Mouse (Mus musculus): ENCODE results near the gene Spdl1.

Gene Spdl1

GRCm38 (mm10) chr11:34833318-34834086, at the start of gene Spdl1:
TSS of gene Spdl1 (minus strand) at chr11:34833641.
- peak; percentile 93 to 95 for DNase-seq (ENCODE audit: low spot score in 2 of 2)

- DNase-seq (ENCODE audit: low spot score in 2 of 2): no peak
Observed at GRCm38 (mm10) chr11:34881528-34881927, 48.1 kb upstream of the Spdl1 start.

- DNase-seq (ENCODE audit: low spot score in 2 of 2): no peak
Observed at GRCm38 (mm10) chr11:34879678-34880077, 46.2 kb upstream of the Spdl1 start.

GRCm38 (mm10) chr11:34873861-34874260, 40.4 kb upstream of the Spdl1 start:
- no peak for DNase-seq (ENCODE audit: low spot score in 2 of 2)

- no peak for DNase-seq (ENCODE audit: low spot score in 2 of 2)
Observed at GRCm38 (mm10) chr11:34872432-34872831, 39.0 kb upstream of the Spdl1 start.

GRCm38 (mm10) chr11:34871991-34872390, 38.5 kb upstream of the Spdl1 start:
- no peak for DNase-seq (ENCODE audit: low spot score in 2 of 2)

- DNase-seq (ENCODE audit: low spot score in 2 of 2): no peak
Observed at GRCm38 (mm10) chr11:34871456-34871855, 38.0 kb upstream of the Spdl1 start.

- no peak for DNase-seq (ENCODE audit: low spot score in 2 of 2)
Observed at GRCm38 (mm10) chr11:34868626-34869025, 35.2 kb upstream of the Spdl1 start.

GRCm38 (mm10) chr11:34865741-34866270, 32.4 kb upstream of the Spdl1 start:
- no peak for DNase-seq (ENCODE audit: low spot score in 2 of 2)

- no peak for DNase-seq (ENCODE audit: low spot score in 2 of 2)
Observed at GRCm38 (mm10) chr11:34865181-34865580, 31.7 kb upstream of the Spdl1 start.

- no peak for DNase-seq (ENCODE audit: low spot score in 2 of 2)
Observed at GRCm38 (mm10) chr11:34856652-34857051, 23.2 kb upstream of the Spdl1 start.

- peak; percentile 49 to 50 for DNase-seq (ENCODE audit: low spot score in 2 of 2)
Observed at GRCm38 (mm10) chr11:34846268-34846652, 12.8 kb upstream of the Spdl1 start.

GRCm38 (mm10) chr11:34845567-34846267, 12.3 kb upstream of the Spdl1 start:
- DNase-seq (ENCODE audit: low spot score in 2 of 2): peak in 1 of 2 experiments; percentile 5

GRCm38 (mm10) chr11:34843517-34843916, 10.1 kb upstream of the Spdl1 start:
- DNase-seq (ENCODE audit: low spot score in 2 of 2): no peak

- no peak for DNase-seq (ENCODE audit: low spot score in 2 of 2)
Observed at GRCm38 (mm10) chr11:34840283-34840682, 6.8 kb upstream of the Spdl1 start.

GRCm38 (mm10) chr11:34839051-34839450, 5.6 kb upstream of the Spdl1 start:
- no peak for DNase-seq (ENCODE audit: low spot score in 2 of 2)

- no peak for DNase-seq (ENCODE audit: low spot score in 2 of 2)
Observed at GRCm38 (mm10) chr11:34836272-34836671, 2.8 kb upstream of the Spdl1 start.

- no peak for DNase-seq (ENCODE audit: low spot score in 2 of 2)
Observed at GRCm38 (mm10) chr11:34832678-34833077, 763 bp downstream of the Spdl1 start.

- DNase-seq (ENCODE audit: low spot score in 2 of 2): no peak
Observed at GRCm38 (mm10) chr11:34827803-34828202, 5.6 kb downstream of the Spdl1 start.

GRCm38 (mm10) chr11:34826940-34827339, 6.5 kb downstream of the Spdl1 start:
- no peak for DNase-seq (ENCODE audit: low spot score in 2 of 2)

GRCm38 (mm10) chr11:34824791-34825190, 8.7 kb downstream of the Spdl1 start:
- DNase-seq (ENCODE audit: low spot score in 2 of 2): no peak

GRCm38 (mm10) chr11:34814767-34815166, 18.7 kb downstream of the Spdl1 start:
- no peak for DNase-seq (ENCODE audit: low spot score in 2 of 2)

- no peak for DNase-seq (ENCODE audit: low spot score in 2 of 2)
Observed at GRCm38 (mm10) chr11:34814319-34814718, 19.1 kb downstream of the Spdl1 start.
